Comparison of ENCODE assay signal across 8 mouse cellular contexts in genomic region chr5:137649669-137650571, GRCm38 (mm10). TPM values are rescaled to one million over a fixed set of nuclear protein-coding genes. Genes with fewer than 3 reads are reported as not detected.
DNase-seq lines count a peak whose midpoint lies in the region; ATAC-seq lines count a peak whose summit lies in the region.

No protein-coding gene starts in this region.

- H3K4me3 ChIP-seq in heart, embryonic 11.5 days (ENCODE audit: low read depth, low read length) = no peak overlapping the region
- no peak overlapping the region for H3K4me3 ChIP-seq in hindbrain, embryonic 14.5 days (replicated peaks; ENCODE audit: low read length)
- no peak overlapping the region for H3K4me3 ChIP-seq in midbrain, embryonic 14.5 days (replicated peaks; ENCODE audit: low read depth, low read length)

- no peaks in the 10 kb centered on the region for H3K9me3 ChIP-seq in heart, embryonic 11.5 days (replicated peaks; ENCODE audit: control insufficient read depth, low read length)
- H3K9me3 ChIP-seq in hindbrain, embryonic 14.5 days (ENCODE audit: control insufficient read depth, low read length) = no peaks in the 10 kb centered on the region
- H3K9me3 ChIP-seq in midbrain, embryonic 14.5 days (ENCODE audit: control insufficient read depth, low read length) = no peaks in the 10 kb centered on the region

- peak overlapping the region; percentile 29; the same call in 1 of the 2 replicates for H3K27ac ChIP-seq in heart, embryonic 11.5 days (ENCODE audit: low read depth, low read length)
- no peak overlapping the region for H3K27ac ChIP-seq in hindbrain, embryonic 14.5 days
- 0 out of 2 replicates have a peak overlapping the region, but pooled peaks have one; percentile 32 for H3K27ac ChIP-seq in midbrain, embryonic 14.5 days (replicated peaks; ENCODE audit: low read depth, low read length)

- peaks cover 4% of the 10 kb centered on the region; the same call in 1 of the 2 replicates for H3K36me3 ChIP-seq in heart, embryonic 11.5 days (ENCODE audit: control insufficient read depth, insufficient read depth, low read length)
- H3K36me3 ChIP-seq in hindbrain, embryonic 14.5 days (replicated peaks; ENCODE audit: control insufficient read depth, insufficient read depth) = peaks cover 27% of the 10 kb centered on the region
- peaks cover 26% of the 10 kb centered on the region for H3K36me3 ChIP-seq in midbrain, embryonic 14.5 days (ENCODE audit: control insufficient read depth, insufficient read depth, low read length)

- peaks cover 15% of the 10 kb centered on the region for H3K27me3 ChIP-seq in heart, embryonic 11.5 days (ENCODE audit: control insufficient read depth, insufficient read depth, low read length)
- peaks cover 22% of the 10 kb centered on the region for H3K27me3 ChIP-seq in hindbrain, embryonic 14.5 days (ENCODE audit: control insufficient read depth, insufficient read depth, low read length)
- peaks cover 16% of the 10 kb centered on the region for H3K27me3 ChIP-seq in midbrain, embryonic 14.5 days (ENCODE audit: control insufficient read depth, insufficient read depth, low read length)

- ATAC-seq in heart, embryonic 11.5 days (replicated peaks; ENCODE audit: insufficient number of reproducible peaks, low FRiP score, low TSS enrichment) = no peak
- ATAC-seq in hindbrain, embryonic 14.5 days (ENCODE audit: low FRiP score) = no peak
- no peak for ATAC-seq in midbrain, embryonic 14.5 days (ENCODE audit: low FRiP score, low TSS enrichment)
- no peak for ATAC-seq in megakaryocyte, adult 5-6 weeks (ENCODE audit: poor library complexity, severe bottlenecking)

- H3K4me2 ChIP-seq in heart, embryonic 11.5 days = peak overlapping the region; percentile 48
- 0 out of 2 replicates have a peak overlapping the region, but pooled peaks have one; percentile 5 for H3K4me2 ChIP-seq in hindbrain, embryonic 14.5 days (replicated peaks)
- H3K4me2 ChIP-seq in midbrain, embryonic 14.5 days (ENCODE audit: low read length) = peak overlapping the region; percentile 38

- WGBS in heart, embryonic 11.5 days (ENCODE audit: insufficient replicate concordance) = 11% methylated on average over 18 of the region's 18 CpGs
- 14% methylated on average over 18 of the region's 18 CpGs for WGBS in hindbrain, embryonic 14.5 days
- 14% methylated on average over 18 of the region's 18 CpGs for WGBS in midbrain, embryonic 14.5 days

- peaks cover 30% of the 10 kb centered on the region for H3K4me1 ChIP-seq in heart, embryonic 11.5 days (ENCODE audit: control insufficient read depth, insufficient read depth, low read length)
- H3K4me1 ChIP-seq in hindbrain, embryonic 14.5 days (replicated peaks; ENCODE audit: control insufficient read depth, insufficient read depth, low read length) = peaks cover 5% of the 10 kb centered on the region; the same call in 1 of the 2 replicates
- peaks cover 14% of the 10 kb centered on the region for H3K4me1 ChIP-seq in midbrain, embryonic 14.5 days (ENCODE audit: control insufficient read depth, insufficient read depth, low read length)

- intact Hi-C loops in left cerebral cortex, postnatal 4 days (cut with DNase I) = no loop called here

- DNase-seq in heart, adult 8-10 months (ENCODE audit: low spot score) = no peak
- peak; percentile 83 for DNase-seq in R1 (ENCODE audit: low read depth, low spot score)
- no peak for DNase-seq in hindbrain, embryonic 14.5 days (ENCODE audit: low spot score)
- peak; percentile 39 for DNase-seq in midbrain, embryonic 14.5 days
- no peak for DNase-seq in left cerebral cortex, postnatal 4 days
- DNase-seq in layer of hippocampus, adult 18-20 months (ENCODE audit: low spot score in 2 of 2) = no peak

- H3K9ac ChIP-seq in heart, embryonic 11.5 days (ENCODE audit: low read depth, low read length) = peak overlapping the region; percentile 49
- peak overlapping the region; percentile 35; the same call in 1 of the 2 replicates for H3K9ac ChIP-seq in hindbrain, embryonic 14.5 days
- H3K9ac ChIP-seq in midbrain, embryonic 14.5 days (replicated peaks; ENCODE audit: low read length) = no peak overlapping the region

RNA-seq across cellular contexts. Expression of gene Irs3, which starts 4.4 kb away (rescaled TPM):
- 0.23 TPM in 2 replicates for polyA plus RNA-seq in heart, embryonic 11.5 days (2014; fragmentation: Nextera tagmentation; extraction: Ambion mirVana)
- under 1 TPM; 0.30 to 0.94 (median 0.56) TPM for total RNA-seq in heart, adult 8-10 months (2022)
- polyA plus RNA-seq in hindbrain, embryonic 14.5 days (2014; fragmentation: Nextera tagmentation; extraction: Ambion mirVana) = 0.15 TPM in 1 of 2 replicates, not detected in the other
- not detected in 2 replicates for polyA plus RNA-seq in midbrain, embryonic 14.5 days (2014; fragmentation: Nextera tagmentation; extraction: Ambion mirVana)
- total RNA-seq in megakaryocyte, adult 5-6 weeks (2015) = not detected in 2 replicates
- total RNA-seq in megakaryocyte, adult 5-6 weeks (2017) = not detected in 2 replicates
- under 1 TPM in 1 of 2 experiments, not detected in 1; 0.28 TPM for total RNA-seq in left cerebral cortex, postnatal 4 days (2021)
- total RNA-seq in layer of hippocampus, adult 18-20 months (2021) = under 1 TPM; 0.30 to 0.53 TPM

RNA-seq across cellular contexts. Expression of gene Sap25, which starts 8.8 kb away (rescaled TPM):
- polyA plus RNA-seq in heart, embryonic 11.5 days (2014; fragmentation: Nextera tagmentation; extraction: Ambion mirVana) = 3.9 and 5.6 TPM in 2 replicates
- total RNA-seq in heart, adult 8-10 months (2022) = 1 to 10 TPM; 1.6 to 4.0 (median 2.8) TPM
- polyA plus RNA-seq in hindbrain, embryonic 14.5 days (2014; fragmentation: Nextera tagmentation; extraction: Ambion mirVana) = 4.9 and 5.8 TPM in 2 replicates
- polyA plus RNA-seq in midbrain, embryonic 14.5 days (2014; fragmentation: Nextera tagmentation; extraction: Ambion mirVana) = 4.1 and 5.6 TPM in 2 replicates
- total RNA-seq in megakaryocyte, adult 5-6 weeks (2015) = 59.9 and 97.5 TPM in 2 replicates
- total RNA-seq in megakaryocyte, adult 5-6 weeks (2017) = 27.8 and 35.6 TPM in 2 replicates
- 1 to 10 TPM; 2.8 to 4.9 TPM for total RNA-seq in left cerebral cortex, postnatal 4 days (2021)
- total RNA-seq in layer of hippocampus, adult 18-20 months (2021) = 1 to 10 TPM; 8.2 to 9.5 TPM

RNA-seq across cellular contexts. Expression of gene Gm20605, which starts 20.9 kb away (rescaled TPM):
- 5.9 and 6.5 TPM in 2 replicates for polyA plus RNA-seq in heart, embryonic 11.5 days (2014; fragmentation: Nextera tagmentation; extraction: Ambion mirVana)
- 1 to 10 TPM; 2.3 to 4.2 (median 2.7) TPM for total RNA-seq in heart, adult 8-10 months (2022)
- polyA plus RNA-seq in hindbrain, embryonic 14.5 days (2014; fragmentation: Nextera tagmentation; extraction: Ambion mirVana) = 5.3 and 6.5 TPM in 2 replicates
- 4.4 and 6.0 TPM in 2 replicates for polyA plus RNA-seq in midbrain, embryonic 14.5 days (2014; fragmentation: Nextera tagmentation; extraction: Ambion mirVana)
- 8.1 and 10.2 TPM in 2 replicates for total RNA-seq in megakaryocyte, adult 5-6 weeks (2015)
- total RNA-seq in megakaryocyte, adult 5-6 weeks (2017) = 5.7 and 18.8 TPM in 2 replicates
- total RNA-seq in left cerebral cortex, postnatal 4 days (2021) = 10 to 100 TPM in 1 of 2 experiments, 1 to 10 TPM in 1; 9.9 to 10.2 TPM
- 10 to 100 TPM; 13.5 to 21.4 TPM for total RNA-seq in layer of hippocampus, adult 18-20 months (2021)

RNA-seq across cellular contexts. Expression of gene Lrch4, which starts 21.0 kb away (rescaled TPM):
- polyA plus RNA-seq in heart, embryonic 11.5 days (2014; fragmentation: Nextera tagmentation; extraction: Ambion mirVana) = 26.0 and 28.0 TPM in 2 replicates
- total RNA-seq in heart, adult 8-10 months (2022) = 10 to 100 TPM; 13.1 to 17.8 (median 17.1) TPM
- polyA plus RNA-seq in hindbrain, embryonic 14.5 days (2014; fragmentation: Nextera tagmentation; extraction: Ambion mirVana) = 19.0 and 23.4 TPM in 2 replicates
- polyA plus RNA-seq in midbrain, embryonic 14.5 days (2014; fragmentation: Nextera tagmentation; extraction: Ambion mirVana) = 18.1 and 21.9 TPM in 2 replicates
- total RNA-seq in megakaryocyte, adult 5-6 weeks (2015) = 76.5 and 93.0 TPM in 2 replicates
- 57.1 and 66.7 TPM in 2 replicates for total RNA-seq in megakaryocyte, adult 5-6 weeks (2017)
- 10 to 100 TPM; 13.7 to 13.9 TPM for total RNA-seq in left cerebral cortex, postnatal 4 days (2021)
- 10 to 100 TPM; 18.9 to 24.2 TPM for total RNA-seq in layer of hippocampus, adult 18-20 months (2021)

RNA-seq across cellular contexts. Expression of gene Fbxo24, which starts 21.1 kb away (rescaled TPM):
- not detected in 2 replicates for polyA plus RNA-seq in heart, embryonic 11.5 days (2014; fragmentation: Nextera tagmentation; extraction: Ambion mirVana)
- total RNA-seq in heart, adult 8-10 months (2022) = under 1 TPM; 0.19 to 0.29 (median 0.23) TPM
- 0.12 TPM in 1 of 2 replicates, not detected in the other for polyA plus RNA-seq in hindbrain, embryonic 14.5 days (2014; fragmentation: Nextera tagmentation; extraction: Ambion mirVana)
- polyA plus RNA-seq in midbrain, embryonic 14.5 days (2014; fragmentation: Nextera tagmentation; extraction: Ambion mirVana) = 0.09 and 0.18 TPM in 2 replicates
- 0.18 TPM in 1 of 2 replicates, not detected in the other for total RNA-seq in megakaryocyte, adult 5-6 weeks (2015)
- total RNA-seq in megakaryocyte, adult 5-6 weeks (2017) = 0.37 TPM in 1 of 2 replicates, not detected in the other
- under 1 TPM in 1 of 2 experiments, not detected in 1; 0.20 TPM for total RNA-seq in left cerebral cortex, postnatal 4 days (2021)
- total RNA-seq in layer of hippocampus, adult 18-20 months (2021) = under 1 TPM; 0.20 to 0.47 TPM

Comparison
In these comparisons a context has a peak if more than half of its experiments do, and no peak if none do; other contexts are left out.
1. DNase-seq: peak in R1 (single experiment) and midbrain, embryonic 14.5 days (single experiment); none in heart, adult 8-10 months (single experiment), hindbrain, embryonic 14.5 days (single experiment), left cerebral cortex, postnatal 4 days (single experiment) and layer of hippocampus, adult 18-20 months (0 of 2).
2. Peak in every context shown above with its lines, with median percentiles within 50 percentile points of each other: H3K4me2 ChIP-seq.